ENCODE assay signal across 13 mouse cellular contexts in the genomic region with DNA sequence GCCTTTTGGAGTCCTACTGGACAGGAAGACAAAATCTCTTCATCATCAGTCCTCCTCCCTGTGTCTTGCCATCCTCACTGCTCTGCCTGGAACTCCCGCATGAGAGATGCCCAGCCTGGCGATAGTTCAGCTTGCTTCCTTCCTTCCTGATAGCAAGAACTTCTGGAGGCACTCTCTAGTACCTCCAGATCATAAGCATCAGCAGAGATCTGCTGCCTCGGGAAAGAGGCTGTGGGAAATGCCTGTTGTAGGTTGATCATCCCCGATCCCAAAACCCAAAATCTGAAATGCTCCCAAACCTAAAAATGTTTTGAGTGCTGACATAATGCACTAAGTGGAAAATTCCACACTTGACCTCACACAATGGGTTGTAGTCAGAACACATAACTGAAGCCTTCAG.
"Had no signal": no experiment of that assay in that cellular context is flagged by ENCODE, and none has a peak within 500 bp of the region (broad histone marks: within the 10 kb centered on the region; RNA-seq: fewer than 3 reads in every experiment).

No protein-coding gene starts in this region.

- H3K36me3 ChIP-seq: limb, embryonic 15.5 days; liver, embryonic 12.5 days; midbrain, embryonic 10.5 days; neural tube, embryonic 12.5 days had no signal

- H3K4me1 ChIP-seq: liver, embryonic 12.5 days; midbrain, embryonic 10.5 days had no signal

- H3K4me3 ChIP-seq: limb, embryonic 15.5 days; liver, embryonic 12.5 days; midbrain, embryonic 10.5 days; myocyte; neural tube, embryonic 12.5 days had no signal

- H3K27me3 ChIP-seq: limb, embryonic 15.5 days; liver, embryonic 12.5 days; neural tube, embryonic 12.5 days had no signal

- H3K27ac ChIP-seq: limb, embryonic 15.5 days; liver, embryonic 12.5 days; midbrain, embryonic 10.5 days; neural tube, embryonic 12.5 days; stomach, postnatal 0 days had no signal

- DNase-seq: kidney, postnatal 14 days; layer of hippocampus, postnatal 36 days; lung, embryonic 14.5 days; lung, postnatal 10 days; lung, postnatal 4 days; midbrain, embryonic 14.5 days; thymus, postnatal 4 days had no signal
